Mouse (Mus musculus): ENCODE measurements at regions not wholly inside any gene's neighbourhood (a gene's known extent, or its start where the extent isn't known, plus 50 kb on each side); places are given as distances from the start of the nearest gene placed in this dataset.

- DNase-seq (ENCODE audit: low read depth, low spot score), result no peak
- H3K4me1 ChIP-seq (ENCODE audit: control insufficient read depth in 2 of 2, insufficient read depth in 2 of 2, low read length in 2 of 2, poor library complexity in 1 of 2), result no peaks in the 10 kb centered on the region
- H3K36me3 ChIP-seq (ENCODE audit: control insufficient read depth, insufficient read depth, low read length, poor library complexity, severe bottlenecking), result no peaks in the 10 kb centered on the region
- in situ Hi-C loops (cut with MboI; ENCODE audit: low sequenced_read_pairs in 2 of 2, unreplicated experiment in 2 of 2), result no loop called here
- H3K9ac ChIP-seq (ENCODE audit: insufficient read depth, low read depth, low read length, poor library complexity, severe bottlenecking), result no peak overlapping the region
- H3K27ac ChIP-seq (ENCODE audit: insufficient read depth, low read depth, low read length, poor library complexity, severe bottlenecking), result no peak overlapping the region
- TF ChIP-seq ZC3H11A (IDR thresholded peaks at IDR 0.05; ENCODE audit: borderline replicate concordance, low read depth, low read length) (no peak), HCFC1 (IDR thresholded peaks at IDR 0.05; ENCODE audit: borderline replicate concordance, insufficient read depth, low read length) (no peak), ZNF384 (IDR thresholded peaks at IDR 0.05; ENCODE audit: low read depth, low read length) (no peak), MAFK (IDR thresholded peaks at IDR 0.05; ENCODE audit: insufficient read depth, low read depth, low read length) (no peak)
- H3K9me3 ChIP-seq (ENCODE audit: control insufficient read depth, insufficient read depth, low read depth, low read length), result no peaks in the 10 kb centered on the region
- no peak overlapping the region for H3K4me3 ChIP-seq (ENCODE audit: insufficient read depth in 1 of 2, low read depth in 1 of 2, low read length in 2 of 2, poor library complexity in 1 of 2, severe bottlenecking in 1 of 2)
Observed at GRCm38 (mm10) chr12:106861638-106862037, 626.8 kb upstream of the 3110018I06Rik start.

GRCm38 (mm10) chr12:106864076-106864475 lies 624.4 kb upstream of the 3110018I06Rik start:
- Histone ChIP-seq H3K9me3 (ENCODE audit: control insufficient read depth, insufficient read depth, low read depth, low read length) (no peaks in the 10 kb centered on the region), H3K9ac (ENCODE audit: insufficient read depth, low read depth, low read length, poor library complexity, severe bottlenecking) (no peak overlapping the region), H3K4me3 (ENCODE audit: insufficient read depth in 1 of 2, low read depth in 1 of 2, low read length in 2 of 2, poor library complexity in 1 of 2, severe bottlenecking in 1 of 2) (no peak overlapping the region), H3K4me1 (ENCODE audit: control insufficient read depth in 2 of 2, insufficient read depth in 2 of 2, low read length in 2 of 2, poor library complexity in 1 of 2) (no peaks in the 10 kb centered on the region), H3K36me3 (ENCODE audit: control insufficient read depth, insufficient read depth, low read length, poor library complexity, severe bottlenecking) (no peaks in the 10 kb centered on the region), H3K27ac (ENCODE audit: insufficient read depth, low read depth, low read length, poor library complexity, severe bottlenecking) (no peak overlapping the region)
- TF ChIP-seq ZC3H11A (IDR thresholded peaks at IDR 0.05; ENCODE audit: borderline replicate concordance, low read depth, low read length), result no peak
- TF ChIP-seq MAFK (IDR thresholded peaks at IDR 0.05; ENCODE audit: insufficient read depth, low read depth, low read length), result no peak
- no peak for TF ChIP-seq CHD2 (IDR thresholded peaks at IDR 0.05; ENCODE audit: low read depth, low read length)
- TF ChIP-seq HCFC1 (IDR thresholded peaks at IDR 0.05; ENCODE audit: borderline replicate concordance, insufficient read depth, low read length), result no peak
- TF ChIP-seq ZNF384 (IDR thresholded peaks at IDR 0.05; ENCODE audit: low read depth, low read length), result no peak
- in situ Hi-C loops (cut with MboI; ENCODE audit: low sequenced_read_pairs in 2 of 2, unreplicated experiment in 2 of 2), result no loop called here
- no peak for DNase-seq (ENCODE audit: low read depth, low spot score)

- no peaks in the 10 kb centered on the region for H3K4me1 ChIP-seq (ENCODE audit: control insufficient read depth in 2 of 2, insufficient read depth in 2 of 2, low read length in 2 of 2, poor library complexity in 1 of 2)
Observed at GRCm38 (mm10) chr12:106868036-106868435, 620.4 kb upstream of the 3110018I06Rik start.

GRCm38 (mm10) chr12:106871481-106871880 lies 617.0 kb upstream of the 3110018I06Rik start:
- in situ Hi-C loops (cut with MboI; ENCODE audit: low sequenced_read_pairs in 2 of 2, unreplicated experiment in 2 of 2), result no loop called here
- Histone ChIP-seq H3K4me3 (ENCODE audit: insufficient read depth in 1 of 2, low read depth in 1 of 2, low read length in 2 of 2, poor library complexity in 1 of 2, severe bottlenecking in 1 of 2) (no peak overlapping the region), H3K9me3 (ENCODE audit: control insufficient read depth, insufficient read depth, low read depth, low read length) (no peaks in the 10 kb centered on the region), H3K27ac (ENCODE audit: insufficient read depth, low read depth, low read length, poor library complexity, severe bottlenecking) (no peak overlapping the region), H3K9ac (ENCODE audit: insufficient read depth, low read depth, low read length, poor library complexity, severe bottlenecking) (no peak overlapping the region), H3K4me1 (ENCODE audit: control insufficient read depth in 2 of 2, insufficient read depth in 2 of 2, low read length in 2 of 2, poor library complexity in 1 of 2) (no peaks in the 10 kb centered on the region), H3K36me3 (ENCODE audit: control insufficient read depth, insufficient read depth, low read length, poor library complexity, severe bottlenecking) (no peaks in the 10 kb centered on the region)
- TF ChIP-seq ZNF384 (IDR thresholded peaks at IDR 0.05; ENCODE audit: low read depth, low read length) (no peak), HCFC1 (IDR thresholded peaks at IDR 0.05; ENCODE audit: borderline replicate concordance, insufficient read depth, low read length) (no peak), ZC3H11A (IDR thresholded peaks at IDR 0.05; ENCODE audit: borderline replicate concordance, low read depth, low read length) (no peak)
- no peak for DNase-seq (ENCODE audit: low read depth, low spot score)

More at GRCm38 (mm10) chr12:106868036-106868435, 620.4 kb upstream of the 3110018I06Rik start:
- Histone ChIP-seq H3K4me3 (ENCODE audit: insufficient read depth in 1 of 2, low read depth in 1 of 2, low read length in 2 of 2, poor library complexity in 1 of 2, severe bottlenecking in 1 of 2) (no peak overlapping the region), H3K27ac (ENCODE audit: insufficient read depth, low read depth, low read length, poor library complexity, severe bottlenecking) (no peak overlapping the region), H3K9me3 (ENCODE audit: control insufficient read depth, insufficient read depth, low read depth, low read length) (no peaks in the 10 kb centered on the region), H3K9ac (ENCODE audit: insufficient read depth, low read depth, low read length, poor library complexity, severe bottlenecking) (no peak overlapping the region), H3K36me3 (ENCODE audit: control insufficient read depth, insufficient read depth, low read length, poor library complexity, severe bottlenecking) (no peaks in the 10 kb centered on the region)
- DNase-seq (ENCODE audit: low read depth, low spot score), result no peak
- in situ Hi-C loops (cut with MboI; ENCODE audit: low sequenced_read_pairs in 2 of 2, unreplicated experiment in 2 of 2), result no loop called here
- no peak for TF ChIP-seq HCFC1 (IDR thresholded peaks at IDR 0.05; ENCODE audit: borderline replicate concordance, insufficient read depth, low read length)
- no peak for TF ChIP-seq CHD2 (IDR thresholded peaks at IDR 0.05; ENCODE audit: low read depth, low read length)

GRCm38 (mm10) chr12:106872966-106873730 lies 615.3 kb upstream of the 3110018I06Rik start:
- no peaks in the 10 kb centered on the region for H3K9me3 ChIP-seq (ENCODE audit: control insufficient read depth, insufficient read depth, low read depth, low read length)
- in situ Hi-C loops (cut with MboI; ENCODE audit: low sequenced_read_pairs in 2 of 2, unreplicated experiment in 2 of 2), result no loop called here
- no peak for DNase-seq (ENCODE audit: low read depth, low spot score)
- no peak overlapping the region for H3K27ac ChIP-seq (ENCODE audit: insufficient read depth, low read depth, low read length, poor library complexity, severe bottlenecking)
- TF ChIP-seq ZNF384 (IDR thresholded peaks at IDR 0.05; ENCODE audit: low read depth, low read length) (no peak), ZC3H11A (IDR thresholded peaks at IDR 0.05; ENCODE audit: borderline replicate concordance, low read depth, low read length) (no peak), MAFK (IDR thresholded peaks at IDR 0.05; ENCODE audit: insufficient read depth, low read depth, low read length) (no peak), CHD2 (IDR thresholded peaks at IDR 0.05; ENCODE audit: low read depth, low read length) (no peak), HCFC1 (IDR thresholded peaks at IDR 0.05; ENCODE audit: borderline replicate concordance, insufficient read depth, low read length) (no peak)
- no peak overlapping the region for H3K9ac ChIP-seq (ENCODE audit: insufficient read depth, low read depth, low read length, poor library complexity, severe bottlenecking)
- H3K4me3 ChIP-seq (ENCODE audit: insufficient read depth in 1 of 2, low read depth in 1 of 2, low read length in 2 of 2, poor library complexity in 1 of 2, severe bottlenecking in 1 of 2), result no peak overlapping the region
- no peaks in the 10 kb centered on the region for H3K36me3 ChIP-seq (ENCODE audit: control insufficient read depth, insufficient read depth, low read length, poor library complexity, severe bottlenecking)
- no peaks in the 10 kb centered on the region for H3K4me1 ChIP-seq (ENCODE audit: control insufficient read depth in 2 of 2, insufficient read depth in 2 of 2, low read length in 2 of 2, poor library complexity in 1 of 2)

All from ES-E14 (cell line).